Mouse (Mus musculus): Measurements from ENCODE around the gene Kif2a. TPM values are rescaled to one million over a fixed set of nuclear protein-coding genes. Genes with fewer than 3 reads are reported as not detected.

Kif2a gene
- 29.7 and 30.5 TPM in 2 replicates for polyA plus RNA-seq (2014; fragmentation: Nextera tagmentation; extraction: Ambion mirVana)

DNA sequence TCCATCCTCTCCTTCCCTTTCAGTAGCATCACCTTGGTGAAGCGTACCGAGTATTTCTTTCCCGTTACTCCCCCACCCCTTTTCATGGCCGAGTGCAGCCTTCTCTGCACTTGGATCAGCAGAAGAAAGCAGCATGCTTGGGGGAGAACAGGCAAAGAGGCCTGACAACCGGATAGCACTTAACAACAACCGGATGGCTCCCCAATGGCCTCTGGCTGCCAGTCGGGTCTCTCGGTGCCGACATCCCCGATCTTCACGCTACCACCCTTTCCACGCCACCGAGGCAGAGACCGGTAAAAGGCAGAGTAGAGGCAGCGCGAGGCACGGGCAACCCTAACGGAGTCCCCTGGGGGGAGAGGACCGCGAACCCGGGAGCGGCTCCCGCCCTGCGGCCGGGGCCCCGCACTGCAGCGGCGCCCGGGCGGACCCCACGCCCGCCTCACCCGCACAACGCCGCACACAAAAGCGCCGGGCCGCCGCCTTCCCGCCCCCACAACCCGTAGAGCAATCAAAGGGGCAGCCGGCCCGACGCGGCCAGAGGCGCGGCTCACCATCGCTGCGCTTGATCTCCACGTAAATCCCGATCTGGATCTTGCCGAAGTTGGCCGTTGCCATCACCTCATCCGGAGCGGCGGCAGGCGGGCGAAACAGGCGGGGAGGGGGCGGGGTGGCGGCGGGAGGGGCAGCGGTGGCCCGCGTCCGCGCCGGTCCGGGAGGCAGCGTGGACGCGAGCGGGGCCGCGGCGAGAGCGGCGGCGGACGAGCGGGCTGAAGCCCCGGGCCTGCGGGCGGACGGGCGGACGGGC is at the start of gene Kif2a:
TSS of gene Kif2a (minus strand) at position 666 of the 805 bp plus-strand sequence.
- Histone ChIP-seq H3K36me3 (ENCODE audit: control insufficient read depth, insufficient read depth, low read length) (no peaks in the 10 kb centered on the region), H3K4me3 (ENCODE audit: low read depth, low read length) (peak within 1 kb of the TSS; percentile 93), H3K27ac (ENCODE audit: low read depth, low read length) (peak within 1 kb of the TSS; percentile 98), H3K27me3 (ENCODE audit: control insufficient read depth, insufficient read depth, low read length) (no peaks in the 10 kb centered on the region), H3K4me2 (replicated peaks; ENCODE audit: low read depth, low read length) (peak within 1 kb of the TSS; percentile 66), H3K9ac (ENCODE audit: low read depth, low read length) (peak within 1 kb of the TSS; percentile 96), H3K9me3 (ENCODE audit: control insufficient read depth, low read length) (no peaks in the 10 kb centered on the region), H3K4me1 (replicated peaks; ENCODE audit: control insufficient read depth, insufficient read depth, low read length) (0 out of 2 replicates have a peak, but pooled peaks cover 2% of the 10 kb centered on the region)
- peak; percentile 76 for DNase-seq (ENCODE audit: low spot score)
- under 1% methylated on average over 45 of the region's 87 CpGs for WGBS
- peak; percentile 74 for ATAC-seq (ENCODE audit: low FRiP score)

DNA sequence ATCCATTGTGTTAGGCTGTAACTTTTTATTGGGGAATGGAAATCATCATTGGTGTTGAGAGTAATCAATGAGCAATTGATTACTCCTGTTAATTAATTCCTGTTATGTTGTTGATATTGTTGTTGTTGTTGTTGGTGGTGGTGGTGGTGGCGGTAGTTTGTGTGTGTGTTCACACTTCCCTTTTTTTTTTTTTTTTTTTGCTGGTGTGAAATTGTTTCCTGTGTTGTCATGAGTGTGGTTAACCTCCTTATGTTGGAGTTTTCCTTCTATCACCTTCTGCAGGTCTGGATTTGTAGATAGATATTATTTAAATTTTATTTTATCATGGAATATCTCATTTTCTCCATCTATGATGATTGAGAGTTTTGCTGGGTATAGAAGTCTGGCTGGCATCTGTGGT is 47.1 kb upstream of the Kif2a start:
- Histone ChIP-seq H3K4me3 (ENCODE audit: low read depth, low read length) (no peak overlapping the region), H3K27ac (ENCODE audit: low read depth, low read length) (no peak overlapping the region), H3K4me2 (replicated peaks; ENCODE audit: low read depth, low read length) (no peak overlapping the region), H3K4me1 (replicated peaks; ENCODE audit: control insufficient read depth, insufficient read depth, low read length) (no peaks in the 10 kb centered on the region), H3K9ac (ENCODE audit: low read depth, low read length) (no peak overlapping the region), H3K9me3 (ENCODE audit: control insufficient read depth, low read length) (no peaks in the 10 kb centered on the region), H3K27me3 (ENCODE audit: control insufficient read depth, insufficient read depth, low read length) (no peaks in the 10 kb centered on the region), H3K36me3 (ENCODE audit: control insufficient read depth, insufficient read depth, low read length) (no peaks in the 10 kb centered on the region)
- ATAC-seq (ENCODE audit: low FRiP score) (no peak), DNase-seq (ENCODE audit: low spot score) (no peak)
- WGBS: 100% methylated on average over 1 of the region's 1 CpGs

DNA sequence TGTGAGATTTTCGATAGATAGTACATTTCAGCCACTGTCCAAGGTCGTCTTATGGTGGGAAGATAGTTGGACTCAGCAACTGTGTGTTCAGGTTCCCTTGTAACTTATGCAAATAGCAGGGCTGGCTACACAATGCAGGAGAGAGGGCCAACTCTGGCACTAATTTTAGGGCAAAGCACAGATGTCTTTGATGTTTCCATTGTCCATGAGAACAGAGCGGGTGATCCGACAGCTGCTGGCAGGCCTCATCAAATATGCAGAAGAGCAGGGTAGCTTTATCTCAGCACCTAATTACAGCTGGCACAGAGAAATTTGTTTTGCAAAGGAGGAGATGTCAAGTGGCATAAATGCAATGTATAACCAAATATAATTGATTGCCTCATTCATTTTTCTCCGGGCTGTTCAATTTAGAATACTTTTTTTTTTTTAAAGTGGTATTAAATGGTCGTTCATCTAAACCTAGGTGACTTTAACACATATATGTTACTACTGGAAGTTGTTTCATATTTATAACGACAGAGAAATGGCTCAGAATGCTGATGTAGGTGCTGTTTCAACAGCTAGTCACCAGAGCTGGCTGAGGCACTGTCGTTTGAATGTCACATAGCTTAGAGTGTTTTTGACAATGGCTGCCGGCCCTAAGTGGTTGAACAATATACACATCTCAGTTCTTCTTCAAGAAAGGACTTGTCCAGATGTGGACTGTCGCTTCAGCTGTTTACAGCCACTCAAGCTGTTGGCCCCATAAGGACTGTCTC is 43.4 kb upstream of the Kif2a start:
- no peaks in the 10 kb centered on the region for H3K4me1 ChIP-seq (replicated peaks; ENCODE audit: control insufficient read depth, insufficient read depth, low read length)
- H3K36me3 ChIP-seq (ENCODE audit: control insufficient read depth, insufficient read depth, low read length): no peaks in the 10 kb centered on the region
- H3K9me3 ChIP-seq (ENCODE audit: control insufficient read depth, low read length): no peaks in the 10 kb centered on the region
- H3K27ac ChIP-seq (ENCODE audit: low read depth, low read length): no peak overlapping the region
- H3K4me2 ChIP-seq (replicated peaks; ENCODE audit: low read depth, low read length): no peak overlapping the region
- no peaks in the 10 kb centered on the region for H3K27me3 ChIP-seq (ENCODE audit: control insufficient read depth, insufficient read depth, low read length)
- peak; percentile 27; the same call in 1 of the 2 replicates for ATAC-seq (ENCODE audit: low FRiP score)
- 71% methylated on average over 10 of the region's 10 CpGs for WGBS
- no peak overlapping the region for H3K4me3 ChIP-seq (ENCODE audit: low read depth, low read length)
- peak; percentile 6 for DNase-seq (ENCODE audit: low spot score)
- no peak overlapping the region for H3K9ac ChIP-seq (ENCODE audit: low read depth, low read length)

DNA sequence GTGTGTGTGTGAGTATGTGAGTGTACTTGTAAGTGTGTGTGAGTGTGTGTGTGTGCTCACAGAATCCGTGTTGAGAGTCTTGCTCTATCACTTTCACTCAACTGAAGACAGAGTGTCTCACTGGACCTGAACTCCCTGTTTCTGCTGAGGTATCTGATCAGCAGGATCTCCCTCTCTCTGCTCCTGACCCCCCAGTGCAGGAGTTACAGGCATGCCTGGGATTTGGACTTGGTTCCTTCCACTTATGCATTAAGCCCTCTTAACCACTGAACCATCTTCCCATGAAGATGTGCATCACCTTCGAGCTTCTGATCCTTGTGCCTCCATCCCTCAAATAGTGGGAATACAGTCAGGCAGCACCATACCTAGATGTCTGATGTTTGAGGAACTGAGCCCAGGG is 42.3 kb upstream of the Kif2a start:
- no peak overlapping the region for H3K4me2 ChIP-seq (replicated peaks; ENCODE audit: low read depth, low read length)
- 90% methylated on average over 2 of the region's 2 CpGs for WGBS
- ATAC-seq (ENCODE audit: low FRiP score): no peak

DNA sequence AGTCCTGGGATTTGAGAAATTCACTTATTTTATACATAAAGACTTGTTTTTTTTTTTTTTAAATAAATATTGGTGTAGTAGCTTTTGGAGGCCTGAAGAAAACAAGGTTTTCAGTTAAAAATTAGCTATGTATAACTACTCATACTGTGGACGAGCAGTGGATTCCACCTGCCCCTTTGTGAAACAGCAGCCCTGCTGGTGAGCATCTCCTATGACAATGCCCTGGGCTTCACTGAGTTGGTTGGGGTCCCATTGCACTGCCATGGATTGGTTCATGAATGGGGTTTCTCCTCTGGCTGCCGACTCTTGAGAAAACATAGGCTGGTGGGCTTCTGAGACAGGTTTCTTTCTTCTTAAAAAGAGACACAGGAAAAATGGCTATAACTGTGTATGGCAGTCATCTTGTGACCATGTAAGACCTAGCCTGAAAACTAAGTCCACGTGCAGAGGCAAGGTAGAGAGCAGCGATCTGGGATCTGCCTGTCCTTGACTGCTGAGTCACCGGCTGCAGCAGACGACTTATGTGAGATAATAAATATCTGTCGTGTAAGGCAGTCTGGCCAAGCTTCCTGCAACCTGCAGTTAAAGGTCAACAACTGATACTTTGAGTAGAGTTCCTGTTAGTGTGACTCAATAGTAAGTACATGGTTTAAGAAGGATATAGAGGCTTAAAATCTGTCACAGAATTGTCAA is 41.3 kb upstream of the Kif2a start:
- H3K4me1 ChIP-seq (replicated peaks; ENCODE audit: control insufficient read depth, insufficient read depth, low read length): no peaks in the 10 kb centered on the region
- no peak overlapping the region for H3K9ac ChIP-seq (ENCODE audit: low read depth, low read length)
- H3K27me3 ChIP-seq (ENCODE audit: control insufficient read depth, insufficient read depth, low read length): no peaks in the 10 kb centered on the region
- H3K27ac ChIP-seq (ENCODE audit: low read depth, low read length): no peak overlapping the region
- DNase-seq (ENCODE audit: low spot score) (no peak), ATAC-seq (ENCODE audit: low FRiP score) (no peak)
- H3K4me3 ChIP-seq (ENCODE audit: low read depth, low read length): no peak overlapping the region
- 75% methylated on average over 7 of the region's 7 CpGs for WGBS
- no peaks in the 10 kb centered on the region for H3K9me3 ChIP-seq (ENCODE audit: control insufficient read depth, low read length)
- no peak overlapping the region for H3K4me2 ChIP-seq (replicated peaks; ENCODE audit: low read depth, low read length)
- H3K36me3 ChIP-seq (ENCODE audit: control insufficient read depth, insufficient read depth, low read length): no peaks in the 10 kb centered on the region

More for the DNA sequence above, 42.3 kb upstream of the Kif2a start:
- H3K4me1 ChIP-seq (replicated peaks; ENCODE audit: control insufficient read depth, insufficient read depth, low read length): no peaks in the 10 kb centered on the region
- H3K36me3 ChIP-seq (ENCODE audit: control insufficient read depth, insufficient read depth, low read length): no peaks in the 10 kb centered on the region
- H3K27me3 ChIP-seq (ENCODE audit: control insufficient read depth, insufficient read depth, low read length): no peaks in the 10 kb centered on the region
- no peak for DNase-seq (ENCODE audit: low spot score)
- H3K4me3 ChIP-seq (ENCODE audit: low read depth, low read length): no peak overlapping the region
- H3K9ac ChIP-seq (ENCODE audit: low read depth, low read length): no peak overlapping the region
- no peak overlapping the region for H3K27ac ChIP-seq (ENCODE audit: low read depth, low read length)
- no peaks in the 10 kb centered on the region for H3K9me3 ChIP-seq (ENCODE audit: control insufficient read depth, low read length)

DNA sequence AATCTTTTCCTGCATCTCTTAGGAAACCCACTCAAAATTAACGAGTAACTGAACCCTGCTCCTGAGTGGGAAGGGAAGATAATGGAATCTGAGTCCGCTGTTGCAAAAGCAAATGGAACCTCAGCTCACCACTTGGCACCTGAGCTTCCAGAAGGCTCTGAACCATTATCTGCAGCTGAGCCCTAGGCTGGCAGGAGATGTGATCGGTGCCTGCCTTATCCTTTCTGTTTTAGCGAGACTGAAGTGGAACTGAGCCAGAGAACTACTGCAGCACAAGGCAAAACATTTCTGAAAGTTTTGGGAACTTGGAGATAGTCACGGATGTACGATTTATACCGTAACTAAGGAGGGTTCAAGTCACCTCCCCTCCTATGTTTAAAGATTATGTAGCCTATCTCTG is 38.2 kb upstream of the Kif2a start:
- Histone ChIP-seq H3K9ac (ENCODE audit: low read depth, low read length) (no peak overlapping the region), H3K36me3 (ENCODE audit: control insufficient read depth, insufficient read depth, low read length) (no peaks in the 10 kb centered on the region), H3K4me2 (replicated peaks; ENCODE audit: low read depth, low read length) (no peak overlapping the region), H3K27ac (ENCODE audit: low read depth, low read length) (no peak overlapping the region), H3K27me3 (ENCODE audit: control insufficient read depth, insufficient read depth, low read length) (no peaks in the 10 kb centered on the region), H3K4me1 (replicated peaks; ENCODE audit: control insufficient read depth, insufficient read depth, low read length) (no peaks in the 10 kb centered on the region), H3K4me3 (ENCODE audit: low read depth, low read length) (no peak overlapping the region), H3K9me3 (ENCODE audit: control insufficient read depth, low read length) (no peaks in the 10 kb centered on the region)
- no peak for DNase-seq (ENCODE audit: low spot score)
- ATAC-seq (ENCODE audit: low FRiP score): no peak
- 93% methylated on average over 7 of the region's 7 CpGs for whole genome bisulfite sequencing

DNA sequence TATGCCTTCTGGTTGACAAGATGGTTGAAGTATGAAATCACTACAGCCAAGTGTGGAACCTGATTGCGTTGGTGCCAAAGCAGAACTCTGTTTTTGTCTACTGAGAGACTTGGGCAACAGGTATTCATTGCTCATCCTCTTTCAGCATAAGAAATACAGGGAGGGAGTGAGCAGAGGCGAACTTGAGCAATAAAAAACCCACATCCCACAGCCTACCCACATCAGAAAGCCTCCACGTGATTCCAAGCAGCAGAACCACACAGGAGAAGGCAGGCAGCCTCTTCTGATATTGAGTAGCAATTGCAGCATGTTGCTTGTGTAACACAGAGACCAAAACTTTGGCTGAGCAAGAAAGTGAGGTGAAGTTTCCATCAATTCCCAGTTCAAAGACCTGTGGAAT is 37.5 kb upstream of the Kif2a start:
- Histone ChIP-seq H3K4me2 (replicated peaks; ENCODE audit: low read depth, low read length) (no peak overlapping the region), H3K36me3 (ENCODE audit: control insufficient read depth, insufficient read depth, low read length) (no peaks in the 10 kb centered on the region), H3K9me3 (ENCODE audit: control insufficient read depth, low read length) (no peaks in the 10 kb centered on the region), H3K27me3 (ENCODE audit: control insufficient read depth, insufficient read depth, low read length) (no peaks in the 10 kb centered on the region), H3K9ac (ENCODE audit: low read depth, low read length) (no peak overlapping the region), H3K27ac (ENCODE audit: low read depth, low read length) (no peak overlapping the region), H3K4me1 (replicated peaks; ENCODE audit: control insufficient read depth, insufficient read depth, low read length) (no peaks in the 10 kb centered on the region), H3K4me3 (ENCODE audit: low read depth, low read length) (no peak overlapping the region)
- no peak for DNase-seq (ENCODE audit: low spot score)
- WGBS: 86% methylated on average over 3 of the region's 3 CpGs
- ATAC-seq (ENCODE audit: low FRiP score): no peak

DNA sequence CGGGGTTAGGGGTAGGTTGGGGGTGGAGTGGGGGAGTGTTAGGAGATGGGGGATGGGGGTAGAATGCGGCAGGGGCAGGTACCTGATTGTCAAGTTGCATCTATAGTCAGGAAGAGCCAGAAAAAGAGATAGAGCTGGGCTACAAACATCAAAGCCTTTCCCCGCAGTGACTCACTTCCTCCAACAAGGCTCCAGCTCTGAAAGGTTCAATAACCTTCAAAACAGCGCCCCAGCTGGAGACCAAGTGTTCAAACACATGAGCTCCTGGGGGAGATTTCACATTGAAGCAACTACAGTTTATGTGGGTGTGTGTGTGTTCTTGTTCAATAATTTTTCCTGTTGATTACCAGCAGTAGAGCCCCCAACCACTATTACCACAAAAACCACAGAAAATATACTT is 34.4 kb upstream of the Kif2a start:
- no peak for ATAC-seq (ENCODE audit: low FRiP score)
- H3K27ac ChIP-seq (ENCODE audit: low read depth, low read length): no peak overlapping the region
- H3K36me3 ChIP-seq (ENCODE audit: control insufficient read depth, insufficient read depth, low read length): no peaks in the 10 kb centered on the region
- H3K4me3 ChIP-seq (ENCODE audit: low read depth, low read length): no peak overlapping the region
- peak; percentile 10 for DNase-seq (ENCODE audit: low spot score)
- H3K4me1 ChIP-seq (replicated peaks; ENCODE audit: control insufficient read depth, insufficient read depth, low read length): no peaks in the 10 kb centered on the region
- 48% methylated on average over 4 of the region's 4 CpGs for whole genome bisulfite sequencing
- H3K4me2 ChIP-seq (replicated peaks; ENCODE audit: low read depth, low read length): no peak overlapping the region
- H3K9me3 ChIP-seq (ENCODE audit: control insufficient read depth, low read length): no peaks in the 10 kb centered on the region
- no peaks in the 10 kb centered on the region for H3K27me3 ChIP-seq (ENCODE audit: control insufficient read depth, insufficient read depth, low read length)
- H3K9ac ChIP-seq (ENCODE audit: low read depth, low read length): no peak overlapping the region

Data from hindbrain, embryonic 11.5 days (tissue).